Mouse (Mus musculus) testis, adult 2 months (tissue): Measurements from ENCODE around the gene Eml1.

ENCODE experiments used
- CTCF ChIP-seq: fragments of 200-500 bp; IDR thresholded peaks from 2 replicates; pipeline ENCODE4 v1.5.1; 2012; ENCODE audit warnings: low read depth, mild to moderate bottlenecking, inconsistent platforms, low read length, moderate library complexity; ENCODE audit not compliant: control insufficient read depth, insufficient read depth, insufficient replicate concordance
- POLR2A ChIP-seq: fragments of 200-500 bp; IDR thresholded peaks from 2 replicates; pipeline ENCODE4 v1.6.1; 2012; ENCODE audit warnings: low read depth, mild to moderate bottlenecking, inconsistent platforms, low read length, moderate library complexity; ENCODE audit not compliant: control insufficient read depth

DNA sequence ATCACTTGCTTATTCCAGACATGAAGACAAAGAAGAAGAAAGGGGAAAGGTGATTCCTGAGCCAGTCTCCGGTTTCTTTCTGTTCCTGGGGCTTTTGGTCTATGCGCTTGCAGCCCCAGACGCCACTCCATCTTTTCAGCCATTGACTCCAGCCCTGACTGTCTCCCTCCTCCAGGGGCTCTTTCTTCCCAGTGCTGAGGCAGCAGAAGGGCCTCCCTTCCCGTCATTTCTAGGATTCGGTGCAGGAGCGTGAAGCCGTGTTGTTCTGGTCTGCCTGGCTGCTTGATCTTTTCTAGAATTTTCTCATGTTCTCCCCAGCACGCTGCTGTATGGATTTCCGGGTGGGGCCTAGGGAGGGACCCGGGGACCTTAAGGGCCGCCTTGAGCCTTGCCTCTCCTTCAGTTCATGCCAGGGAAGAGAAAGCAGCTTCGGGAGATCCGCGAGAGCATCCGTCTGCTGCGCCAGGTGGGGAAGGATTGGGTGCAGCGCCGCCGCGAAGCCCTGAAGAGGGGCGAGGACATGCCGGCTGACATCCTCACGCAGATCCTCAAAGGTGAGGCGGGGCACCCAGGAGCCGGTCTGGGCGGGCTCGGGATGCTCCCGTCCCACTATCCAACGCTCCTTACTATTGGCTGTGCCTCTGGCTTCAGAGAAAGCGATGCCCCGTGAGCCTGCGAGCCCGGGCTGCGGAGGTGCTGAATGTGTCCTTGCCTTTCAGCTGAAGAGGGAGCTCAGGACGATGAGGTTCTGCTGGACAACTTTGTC is 18.2 kb upstream of the Eml1 start:
- TF ChIP-seq CTCF (no peak), POLR2A (no peak)
